Mouse (Mus musculus) lung, postnatal 25 days (tissue): ENCODE results near the gene Pcyt1a.

Experiments used
- DNase-seq: peaks from one replicate; pipeline ENCODE4 v3.0.0; 2022; ENCODE audit warnings: low spot score

Gene Pcyt1a

GRCm38 (mm10) chr16:32430474-32431046 is at the start of gene Pcyt1a:
Gene Pcyt1a, plus strand, starts transcription at chr16:32430921.
- peak; percentile 91 for DNase-seq

- DNase-seq: no peak
Observed at GRCm38 (mm10) chr16:32382901-32383300, 47.8 kb upstream of the Pcyt1a start.

GRCm38 (mm10) chr16:32384885-32385284 is 45.8 kb upstream of the Pcyt1a start:
- no peak for DNase-seq

GRCm38 (mm10) chr16:32386826-32387225 is 43.9 kb upstream of the Pcyt1a start:
- no peak for DNase-seq

GRCm38 (mm10) chr16:32389049-32389448 is 41.7 kb upstream of the Pcyt1a start:
- no peak for DNase-seq

- no peak for DNase-seq
Observed at GRCm38 (mm10) chr16:32389841-32390240, 40.9 kb upstream of the Pcyt1a start.

- no peak for DNase-seq
Observed at GRCm38 (mm10) chr16:32390882-32391281, 39.8 kb upstream of the Pcyt1a start.

- no peak for DNase-seq
Observed at GRCm38 (mm10) chr16:32395679-32396540, 34.8 kb upstream of the Pcyt1a start.

- DNase-seq: no peak
Observed at GRCm38 (mm10) chr16:32396541-32396835, 34.2 kb upstream of the Pcyt1a start.

GRCm38 (mm10) chr16:32398206-32398605 is 32.5 kb upstream of the Pcyt1a start:
- no peak for DNase-seq

GRCm38 (mm10) chr16:32400267-32400666 is 30.5 kb upstream of the Pcyt1a start, which contains the start of gene Tm4sf19:
Gene Tm4sf19, plus strand, starts transcription at chr16:32400506.
- no peak for DNase-seq

GRCm38 (mm10) chr16:32401335-32401965 is 29.3 kb upstream of the Pcyt1a start:
- peak; percentile 31 for DNase-seq

GRCm38 (mm10) chr16:32402818-32403217 is 27.9 kb upstream of the Pcyt1a start:
- peak; percentile 6 for DNase-seq

- no peak for DNase-seq
Observed at GRCm38 (mm10) chr16:32405716-32406115, 25.0 kb upstream of the Pcyt1a start.

GRCm38 (mm10) chr16:32406671-32407070 is 24.1 kb upstream of the Pcyt1a start:
- no peak for DNase-seq

- DNase-seq: no peak
Observed at GRCm38 (mm10) chr16:32407730-32408129, 23.0 kb upstream of the Pcyt1a start.

GRCm38 (mm10) chr16:32417457-32417856 is 13.3 kb upstream of the Pcyt1a start:
- DNase-seq: no peak

- DNase-seq: peak; percentile 96
Observed at GRCm38 (mm10) chr16:32419517-32420483, 10.9 kb upstream of the Pcyt1a start, which contains the start of gene Tctex1d2. Gene Tctex1d2, plus strand, starts transcription at chr16:32419702.

GRCm38 (mm10) chr16:32427506-32427905 is 3.2 kb upstream of the Pcyt1a start:
- no peak for DNase-seq

GRCm38 (mm10) chr16:32431047-32431591 is 398 bp downstream of the Pcyt1a start:
- DNase-seq: peak; percentile 12

- no peak for DNase-seq
Observed at GRCm38 (mm10) chr16:32431926-32432325, 1.2 kb downstream of the Pcyt1a start.

- peak; percentile 35 for DNase-seq
Observed at GRCm38 (mm10) chr16:32433138-32433537, 2.4 kb downstream of the Pcyt1a start.
